Mouse (Mus musculus) testis, adult 2 months (tissue): Measurements from ENCODE around the gene Gtf3c1.

Source experiments
- CTCF ChIP-seq: fragments of 200-500 bp; IDR thresholded peaks from 2 replicates; pipeline ENCODE4 v1.5.1; 2012; ENCODE audit warnings: low read depth, mild to moderate bottlenecking, inconsistent platforms, low read length, moderate library complexity; ENCODE audit not compliant: control insufficient read depth, insufficient read depth, insufficient replicate concordance
- POLR2A ChIP-seq: fragments of 200-500 bp; IDR thresholded peaks from 2 replicates; pipeline ENCODE4 v1.6.1; 2012; ENCODE audit warnings: low read depth, mild to moderate bottlenecking, inconsistent platforms, low read length, moderate library complexity; ENCODE audit not compliant: control insufficient read depth

- TF ChIP-seq POLR2A (no peak), CTCF (no peak)
Observed at GRCm38 (mm10) chr7:125607384-125608182, 100.0 kb downstream of the Gtf3c1 start.
